Mouse (Mus musculus) bone marrow, adult 2 months (tissue): ENCODE measurements at regions not wholly inside any gene's neighbourhood (a gene's known extent, or its start where the extent isn't known, plus 50 kb on each side); places are given as distances from the start of the nearest gene placed in this dataset.

Experiments used
- CTCF ChIP-seq: fragments of 200-500 bp; IDR thresholded peaks from 2 replicates; pipeline ENCODE4 v1.5.1; 2011; ENCODE audit warnings: low read length, control low read depth; ENCODE audit not compliant: control insufficient read depth, insufficient read depth
- POLR2A ChIP-seq: fragments of 200-500 bp; IDR thresholded peaks from 2 replicates; pipeline ENCODE4 v1.6.1; 2011; ENCODE audit warnings: low read depth, mild to moderate bottlenecking, control low read depth, low read length, borderline replicate concordance; ENCODE audit not compliant: control insufficient read depth

DNA sequence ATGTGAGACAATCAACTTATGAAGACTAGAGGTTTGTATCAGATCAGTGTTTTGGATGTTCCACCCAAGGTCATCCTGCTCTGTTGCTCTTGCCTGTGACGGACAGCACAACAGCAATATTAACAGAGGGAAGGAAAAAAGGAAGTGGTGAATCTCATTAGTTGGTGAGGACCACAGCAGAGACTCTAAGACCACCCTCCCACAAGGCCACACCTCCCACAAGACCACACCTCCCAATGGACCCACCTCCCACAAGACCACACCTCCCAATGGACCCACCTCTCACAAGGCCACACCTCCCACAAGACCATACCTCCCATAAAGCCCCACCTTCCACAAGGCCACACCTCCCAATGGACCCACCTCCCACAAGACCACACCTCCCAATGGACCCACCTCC, 126.7 kb downstream of the Gm26897 start:
- TF ChIP-seq CTCF (no peak), POLR2A (no peak)
